Mouse (Mus musculus): ENCODE data around the gene Arhgdib. TPM values are rescaled to one million over a fixed set of nuclear protein-coding genes. Genes with fewer than 3 reads are reported as not detected.

Gene Arhgdib
- polyA plus RNA-seq, 1 experiment from 2014 or later = 12.7 TPM

GRCm38 (mm10) chr6:136903885-136904470 lies 37.7 kb downstream of the Arhgdib start:
- H3K4me2 ChIP-seq (ENCODE audit: low read length) = no peak overlapping the region
- H3K9me3 ChIP-seq (replicated peaks; ENCODE audit: control insufficient read depth, low read length, poor library complexity, severe bottlenecking) = no peaks in the 10 kb centered on the region
- no peaks in the 10 kb centered on the region for H3K27me3 ChIP-seq (ENCODE audit: control insufficient read depth, insufficient read depth, low read depth, low read length)
- H3K4me3 ChIP-seq (ENCODE audit: low read depth, low read length) = no peak overlapping the region
- no peaks in the 10 kb centered on the region for H3K4me1 ChIP-seq (ENCODE audit: control insufficient read depth, insufficient read depth, low read length)
- no peak overlapping the region for H3K27ac ChIP-seq (ENCODE audit: low read length)
- ATAC-seq = no peak
- H3K36me3 ChIP-seq (ENCODE audit: control insufficient read depth, insufficient read depth, low read length) = no peaks in the 10 kb centered on the region
- WGBS = 73% methylated on average over 8 of the region's 8 CpGs
- no peak overlapping the region for H3K9ac ChIP-seq (ENCODE audit: low read depth, low read length)

DNA sequence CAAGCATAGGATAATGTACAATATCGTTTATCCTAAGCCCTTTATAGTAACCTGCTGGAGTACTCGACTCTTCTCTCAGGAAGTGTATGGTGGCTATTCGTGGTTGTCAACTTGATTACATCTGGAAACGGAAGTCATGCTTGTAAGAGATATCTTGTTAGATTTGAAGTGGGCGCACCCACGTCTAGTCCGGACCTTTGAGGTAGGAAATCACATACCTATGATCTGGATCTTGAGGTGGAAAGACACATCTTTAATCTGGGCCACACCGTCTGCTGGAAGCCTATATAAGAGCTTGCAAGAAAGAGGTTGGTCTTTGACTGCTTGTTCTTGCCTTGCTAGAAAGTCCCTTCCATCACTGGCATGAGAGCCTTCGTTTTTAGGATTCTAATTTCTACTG lies 39.2 kb downstream of the Arhgdib start:
- H3K36me3 ChIP-seq (ENCODE audit: control insufficient read depth, insufficient read depth, low read length) = no peaks in the 10 kb centered on the region
- no peaks in the 10 kb centered on the region for H3K27me3 ChIP-seq (ENCODE audit: control insufficient read depth, insufficient read depth, low read depth, low read length)
- no peak overlapping the region for H3K4me3 ChIP-seq (ENCODE audit: low read depth, low read length)
- no peaks in the 10 kb centered on the region for H3K9me3 ChIP-seq (replicated peaks; ENCODE audit: control insufficient read depth, low read length, poor library complexity, severe bottlenecking)
- WGBS = 89% methylated on average over 9 of the region's 9 CpGs
- no peaks in the 10 kb centered on the region for H3K4me1 ChIP-seq (ENCODE audit: control insufficient read depth, insufficient read depth, low read length)
- no peak overlapping the region for H3K27ac ChIP-seq (ENCODE audit: low read length)
- no peak overlapping the region for H3K4me2 ChIP-seq (ENCODE audit: low read length)
- ATAC-seq = no peak
- H3K9ac ChIP-seq (ENCODE audit: low read depth, low read length) = no peak overlapping the region

DNA sequence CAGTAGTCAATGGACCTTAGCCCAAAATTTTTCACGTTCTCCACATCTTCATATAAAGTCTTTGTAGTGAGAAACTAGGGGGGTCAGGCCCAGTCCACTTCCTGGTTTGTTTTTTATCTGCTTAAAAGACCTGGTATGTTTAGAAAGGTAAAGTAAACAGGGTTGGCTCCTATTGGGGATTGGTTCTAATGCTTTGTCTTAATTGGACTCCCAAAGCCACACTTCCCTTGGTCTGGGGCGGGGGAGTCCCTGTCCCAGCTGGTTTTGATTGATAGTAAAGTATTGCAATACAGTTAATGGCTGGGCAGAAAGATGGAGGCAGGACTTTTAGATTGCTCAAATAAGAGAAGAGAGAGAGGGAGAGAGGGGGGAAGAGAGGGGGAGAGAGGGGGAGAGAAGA lies 40.7 kb downstream of the Arhgdib start:
- Histone ChIP-seq H3K27ac (ENCODE audit: low read length) (no peak overlapping the region), H3K36me3 (ENCODE audit: control insufficient read depth, insufficient read depth, low read length) (no peaks in the 10 kb centered on the region), H3K27me3 (ENCODE audit: control insufficient read depth, insufficient read depth, low read depth, low read length) (no peaks in the 10 kb centered on the region), H3K4me3 (ENCODE audit: low read depth, low read length) (no peak overlapping the region), H3K4me1 (ENCODE audit: control insufficient read depth, insufficient read depth, low read length) (no peaks in the 10 kb centered on the region), H3K9me3 (replicated peaks; ENCODE audit: control insufficient read depth, low read length, poor library complexity, severe bottlenecking) (no peaks in the 10 kb centered on the region), H3K4me2 (ENCODE audit: low read length) (no peak overlapping the region), H3K9ac (ENCODE audit: low read depth, low read length) (no peak overlapping the region)
- WGBS = 85% methylated on average over 2 of the region's 2 CpGs
- no peak for ATAC-seq

DNA sequence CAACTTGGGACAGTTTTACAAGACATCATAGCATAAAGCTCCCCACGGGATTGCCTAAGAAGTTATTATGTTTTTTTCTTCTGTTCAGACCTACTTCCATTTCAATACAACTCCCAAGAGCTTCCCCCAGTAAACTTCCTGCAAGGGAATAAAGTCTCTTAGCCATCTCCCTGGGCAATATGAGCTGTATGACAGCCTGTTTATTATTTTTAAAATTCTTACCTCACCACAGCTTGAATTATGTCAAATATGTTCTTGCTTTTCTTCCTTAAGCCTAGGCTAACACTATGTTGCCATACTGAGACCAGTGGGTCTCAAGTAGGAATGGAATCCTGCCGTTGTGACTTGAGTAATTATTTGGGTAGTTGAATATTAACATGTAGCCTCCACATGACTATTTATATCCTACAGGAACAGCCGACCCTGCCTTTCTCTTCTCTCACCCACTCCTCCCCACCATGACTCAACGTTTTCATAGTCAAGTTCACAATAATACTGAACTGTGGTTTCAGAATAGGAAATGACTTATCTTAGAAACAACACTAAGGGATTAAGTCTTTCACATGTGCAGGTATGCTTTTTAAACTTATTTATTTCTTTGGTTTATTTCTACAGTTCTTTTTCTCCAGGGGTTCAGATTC lies 41.2 kb downstream of the Arhgdib start:
- Histone ChIP-seq H3K9ac (ENCODE audit: low read depth, low read length) (no peak overlapping the region), H3K4me3 (ENCODE audit: low read depth, low read length) (no peak overlapping the region), H3K27ac (ENCODE audit: low read length) (no peak overlapping the region), H3K4me1 (ENCODE audit: control insufficient read depth, insufficient read depth, low read length) (no peaks in the 10 kb centered on the region), H3K27me3 (ENCODE audit: control insufficient read depth, insufficient read depth, low read depth, low read length) (no peaks in the 10 kb centered on the region), H3K36me3 (ENCODE audit: control insufficient read depth, insufficient read depth, low read length) (no peaks in the 10 kb centered on the region), H3K9me3 (replicated peaks; ENCODE audit: control insufficient read depth, low read length, poor library complexity, severe bottlenecking) (no peaks in the 10 kb centered on the region), H3K4me2 (ENCODE audit: low read length) (no peak overlapping the region)
- 73% methylated on average over 4 of the region's 4 CpGs for WGBS
- ATAC-seq = no peak

DNA sequence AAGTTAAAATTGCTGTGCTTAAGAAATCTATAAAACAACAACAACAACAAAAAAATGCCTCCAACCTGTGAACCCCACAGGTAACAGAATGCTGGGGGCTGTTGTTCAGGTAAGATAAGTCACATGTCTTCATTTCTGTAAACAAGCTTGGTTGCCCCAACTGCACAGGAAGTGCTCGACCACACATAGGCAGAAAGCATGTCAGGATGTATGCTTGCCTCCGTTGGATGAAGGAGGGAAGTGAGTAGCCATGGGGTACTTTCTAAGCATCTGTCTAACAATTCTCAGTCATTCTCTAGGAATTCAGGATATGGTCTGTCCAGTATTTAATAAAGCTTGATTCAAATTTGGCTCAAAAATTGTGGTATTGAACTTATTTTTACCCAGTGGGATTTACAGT lies 42.7 kb downstream of the Arhgdib start:
- 92% methylated on average over 2 of the region's 2 CpGs for WGBS
- H3K9me3 ChIP-seq (replicated peaks; ENCODE audit: control insufficient read depth, low read length, poor library complexity, severe bottlenecking) = no peaks in the 10 kb centered on the region

GRCm38 (mm10) chr6:136898222-136898621 lies 43.5 kb downstream of the Arhgdib start:
- 83% methylated on average over 4 of the region's 4 CpGs for WGBS
- H3K9ac ChIP-seq (ENCODE audit: low read depth, low read length) = no peak overlapping the region
- no peak overlapping the region for H3K4me2 ChIP-seq (ENCODE audit: low read length)
- H3K27me3 ChIP-seq (ENCODE audit: control insufficient read depth, insufficient read depth, low read depth, low read length) = no peaks in the 10 kb centered on the region
- no peaks in the 10 kb centered on the region for H3K9me3 ChIP-seq (replicated peaks; ENCODE audit: control insufficient read depth, low read length, poor library complexity, severe bottlenecking)
- H3K27ac ChIP-seq (ENCODE audit: low read length) = no peak overlapping the region
- no peak for ATAC-seq
- no peaks in the 10 kb centered on the region for H3K4me1 ChIP-seq (ENCODE audit: control insufficient read depth, insufficient read depth, low read length)
- H3K36me3 ChIP-seq (ENCODE audit: control insufficient read depth, insufficient read depth, low read length) = no peaks in the 10 kb centered on the region
- no peak overlapping the region for H3K4me3 ChIP-seq (ENCODE audit: low read depth, low read length)

More for the DNA sequence above, 42.7 kb downstream of the Arhgdib start:
- no peak overlapping the region for H3K4me3 ChIP-seq (ENCODE audit: low read depth, low read length)
- H3K4me1 ChIP-seq (ENCODE audit: control insufficient read depth, insufficient read depth, low read length) = no peaks in the 10 kb centered on the region
- no peaks in the 10 kb centered on the region for H3K27me3 ChIP-seq (ENCODE audit: control insufficient read depth, insufficient read depth, low read depth, low read length)
- H3K27ac ChIP-seq (ENCODE audit: low read length) = no peak overlapping the region
- no peak overlapping the region for H3K4me2 ChIP-seq (ENCODE audit: low read length)
- H3K36me3 ChIP-seq (ENCODE audit: control insufficient read depth, insufficient read depth, low read length) = no peaks in the 10 kb centered on the region
- no peak overlapping the region for H3K9ac ChIP-seq (ENCODE audit: low read depth, low read length)
- no peak for ATAC-seq

DNA sequence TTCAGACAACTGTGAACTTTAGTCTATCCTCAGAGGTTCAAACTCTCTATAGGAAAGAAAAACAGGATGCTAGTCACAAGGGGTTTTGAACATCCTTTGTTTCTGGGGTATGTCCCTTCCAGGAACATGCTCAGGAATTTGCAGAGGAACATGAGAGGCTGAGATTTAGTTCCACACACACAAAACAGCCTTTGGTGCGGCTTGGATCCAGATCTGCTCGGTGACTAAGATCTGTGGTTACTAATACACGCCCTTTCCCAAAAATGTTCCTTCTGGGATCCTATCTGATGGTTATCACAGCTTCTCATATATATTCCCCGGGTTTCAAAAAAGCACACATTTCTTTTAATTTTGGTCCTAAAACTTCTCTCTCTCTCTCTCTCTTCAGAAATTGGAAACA lies 43.9 kb downstream of the Arhgdib start:
- Histone ChIP-seq H3K4me2 (ENCODE audit: low read length) (no peak overlapping the region), H3K4me3 (ENCODE audit: low read depth, low read length) (no peak overlapping the region), H3K9ac (ENCODE audit: low read depth, low read length) (no peak overlapping the region), H3K36me3 (ENCODE audit: control insufficient read depth, insufficient read depth, low read length) (no peaks in the 10 kb centered on the region), H3K9me3 (replicated peaks; ENCODE audit: control insufficient read depth, low read length, poor library complexity, severe bottlenecking) (no peaks in the 10 kb centered on the region), H3K27me3 (ENCODE audit: control insufficient read depth, insufficient read depth, low read depth, low read length) (no peaks in the 10 kb centered on the region), H3K27ac (ENCODE audit: low read length) (no peak overlapping the region), H3K4me1 (ENCODE audit: control insufficient read depth, insufficient read depth, low read length) (no peaks in the 10 kb centered on the region)
- 84% methylated on average over 4 of the region's 4 CpGs for WGBS
- no peak for ATAC-seq

- 61% methylated on average over 15 of the region's 15 CpGs for WGBS
These were observed 47.0 kb downstream of the Arhgdib start for GRCm38 (mm10) chr6:136894532-136895339.

DNA sequence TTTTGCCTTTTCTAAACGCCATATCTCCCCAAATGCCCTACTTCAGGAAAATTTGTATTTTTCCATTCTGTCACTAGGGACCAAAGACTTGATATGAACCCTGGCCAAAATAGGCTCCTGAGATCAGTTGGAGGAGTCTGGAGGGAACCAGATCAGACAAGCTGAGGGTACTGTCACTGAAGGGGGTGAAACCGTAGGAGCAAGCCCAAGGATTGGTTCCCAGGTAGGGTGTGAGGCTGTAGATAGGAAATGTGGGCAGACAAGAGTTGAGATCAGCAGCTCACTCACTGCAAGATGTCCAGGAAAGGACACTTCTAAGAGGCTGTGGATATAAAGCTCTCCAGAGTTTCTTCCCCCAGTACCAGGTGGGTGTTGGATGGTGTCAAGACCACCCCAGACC lies 49.7 kb downstream of the Arhgdib start:
- H3K27me3 ChIP-seq (ENCODE audit: control insufficient read depth, insufficient read depth, low read depth, low read length) = no peaks in the 10 kb centered on the region
- ATAC-seq = no peak
- H3K9me3 ChIP-seq (replicated peaks; ENCODE audit: control insufficient read depth, low read length, poor library complexity, severe bottlenecking) = no peaks in the 10 kb centered on the region
- no peak overlapping the region for H3K27ac ChIP-seq (ENCODE audit: low read length)
- 90% methylated on average over 2 of the region's 2 CpGs for WGBS
- H3K4me1 ChIP-seq (ENCODE audit: control insufficient read depth, insufficient read depth, low read length) = no peaks in the 10 kb centered on the region
- H3K4me2 ChIP-seq (ENCODE audit: low read length) = no peak overlapping the region
- H3K4me3 ChIP-seq (ENCODE audit: low read depth, low read length) = no peak overlapping the region
- no peaks in the 10 kb centered on the region for H3K36me3 ChIP-seq (ENCODE audit: control insufficient read depth, insufficient read depth, low read length)
- H3K9ac ChIP-seq (ENCODE audit: low read depth, low read length) = no peak overlapping the region

More at GRCm38 (mm10) chr6:136894532-136895339, 47.0 kb downstream of the Arhgdib start:
- no peaks in the 10 kb centered on the region for H3K9me3 ChIP-seq (replicated peaks; ENCODE audit: control insufficient read depth, low read length, poor library complexity, severe bottlenecking)
- no peak overlapping the region for H3K4me2 ChIP-seq (ENCODE audit: low read length)
- no peak for ATAC-seq
- H3K36me3 ChIP-seq (ENCODE audit: control insufficient read depth, insufficient read depth, low read length) = no peaks in the 10 kb centered on the region
- no peaks in the 10 kb centered on the region for H3K27me3 ChIP-seq (ENCODE audit: control insufficient read depth, insufficient read depth, low read depth, low read length)
- H3K4me3 ChIP-seq (ENCODE audit: low read depth, low read length) = no peak overlapping the region
- no peak overlapping the region for H3K9ac ChIP-seq (ENCODE audit: low read depth, low read length)
- H3K4me1 ChIP-seq (ENCODE audit: control insufficient read depth, insufficient read depth, low read length) = no peaks in the 10 kb centered on the region
- H3K27ac ChIP-seq (ENCODE audit: low read length) = no peak overlapping the region
